Mouse (Mus musculus): Measurements from ENCODE around the gene Cipc. TPM values are rescaled to one million over a fixed set of nuclear protein-coding genes. Genes with fewer than 3 reads are reported as not detected.

Gene Cipc
- total RNA-seq, 2 experiments from 2014 or later = 59.9 to 61.9 TPM

DNA sequence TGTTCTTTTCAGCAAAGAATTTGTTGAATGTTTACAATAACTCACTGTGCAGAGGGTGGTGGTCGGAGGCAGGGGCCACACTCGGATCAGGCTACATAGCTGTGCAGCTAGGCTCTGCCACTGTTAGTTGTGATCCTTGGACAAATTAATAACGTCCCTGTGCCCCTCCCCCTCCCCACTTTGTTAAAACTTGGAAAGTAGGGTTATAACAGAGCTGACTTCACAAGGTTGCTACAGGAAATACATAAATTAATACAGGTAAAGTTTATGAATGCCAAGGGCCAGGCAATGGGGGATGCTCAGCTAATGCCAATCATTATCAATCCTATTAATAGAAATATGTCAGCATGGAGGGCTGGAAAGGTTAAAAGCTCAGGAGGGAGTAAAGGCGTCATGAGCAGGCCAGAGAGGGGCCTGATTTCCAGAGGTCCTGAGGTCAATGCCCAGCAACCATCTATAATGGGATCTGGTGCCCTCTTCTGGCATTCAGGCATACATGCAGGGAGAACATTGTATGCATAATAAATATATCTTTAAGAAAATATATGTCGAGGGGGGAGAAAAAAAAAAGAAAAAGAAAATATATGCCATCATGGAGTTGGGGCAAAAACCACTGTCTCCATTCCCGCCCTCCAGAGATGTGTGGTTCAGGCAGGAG, 29.8 kb downstream of the Cipc start:
- intact Hi-C loops (cut with DNase I) = no loop called here
- DNase-seq (ENCODE audit: extremely low spot score in 1 of 2, low spot score in 2 of 2) = no peak

DNA sequence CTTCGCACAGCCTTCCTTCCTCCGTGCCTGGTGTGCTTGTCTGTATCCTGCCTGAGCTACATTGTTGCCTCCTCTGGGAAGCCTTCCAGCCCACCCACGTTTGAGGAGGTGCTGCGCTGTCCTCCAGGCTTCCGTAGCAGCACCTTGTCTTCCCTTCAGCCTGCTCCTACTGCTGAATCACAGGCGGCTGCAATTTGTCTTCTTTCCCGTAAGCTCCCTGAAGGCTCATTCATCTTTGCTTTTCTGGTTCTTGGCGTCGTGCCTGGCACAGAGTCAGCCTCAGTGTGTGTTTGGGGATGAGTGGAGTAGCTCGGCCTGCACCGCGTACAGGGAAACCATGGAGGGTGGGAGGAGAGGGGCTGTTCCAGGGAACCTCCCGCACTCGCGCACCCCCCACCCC, 31.0 kb downstream of the Cipc start:
- intact Hi-C loops (cut with DNase I) = no loop called here
- no peak for DNase-seq (ENCODE audit: extremely low spot score in 1 of 2, low spot score in 2 of 2)

DNA sequence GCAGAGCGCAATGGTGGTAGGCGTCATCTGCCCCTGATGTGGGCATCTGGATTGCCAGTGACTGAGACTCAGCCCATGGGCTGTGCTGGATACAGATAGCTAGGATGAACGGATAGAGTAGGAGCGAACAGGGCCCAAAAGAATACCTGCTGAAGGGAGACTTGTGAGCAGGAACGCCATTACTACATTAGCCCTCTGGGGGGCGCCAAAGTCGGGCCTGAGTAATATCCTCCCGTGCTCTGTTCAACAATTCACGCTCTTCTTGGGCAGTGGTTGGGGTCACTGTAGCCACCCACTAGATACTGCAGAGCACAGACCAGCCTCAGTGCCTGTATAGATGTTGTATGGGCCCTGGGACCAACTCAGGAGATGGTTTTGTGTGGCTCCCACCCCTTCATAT, 34.3 kb downstream of the Cipc start:
- DNase-seq (ENCODE audit: extremely low spot score in 1 of 2, low spot score in 2 of 2) = no peak
- intact Hi-C loops (cut with DNase I) = no loop called here

DNA sequence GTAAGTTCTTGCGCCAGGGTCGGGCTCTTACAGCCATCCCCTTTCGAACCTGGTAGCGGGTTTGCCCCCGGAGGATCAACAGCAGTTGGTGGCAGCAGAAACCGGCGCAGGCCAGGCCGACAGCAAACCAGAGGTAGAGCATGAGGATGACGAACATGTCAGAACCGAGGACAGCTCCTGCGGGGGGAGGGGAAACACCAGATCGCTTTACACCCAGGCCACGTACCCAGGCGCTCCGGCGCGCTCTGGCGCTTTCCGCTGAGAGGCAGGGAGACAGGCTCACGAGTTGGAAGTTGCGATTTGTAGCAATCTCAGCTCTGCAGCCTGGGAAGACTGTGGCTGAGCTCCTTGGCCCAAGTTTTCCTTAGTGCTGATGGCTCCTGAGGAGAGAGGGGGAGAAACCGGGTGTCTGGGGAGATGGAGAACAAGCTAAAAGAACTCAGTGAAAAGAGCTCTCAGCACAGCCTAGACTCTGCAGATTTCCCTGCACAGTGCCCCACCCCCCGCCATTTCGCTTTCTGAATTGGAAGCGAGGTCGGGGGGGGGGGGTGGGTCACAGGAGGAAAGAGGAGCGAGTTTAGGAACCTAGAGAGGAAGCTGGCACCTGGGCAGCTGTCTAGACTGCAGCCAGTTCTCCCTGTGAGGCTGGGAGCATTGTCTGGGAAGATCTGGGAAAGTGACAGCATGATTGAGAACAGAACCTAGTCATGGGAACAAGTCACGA, 36.8 kb downstream of the Cipc start:
- peak in 1 of 2 experiments; percentile 79 for DNase-seq (ENCODE audit: extremely low spot score in 1 of 2, low spot score in 2 of 2)
- intact Hi-C loops (cut with DNase I) = no loop called here

DNA sequence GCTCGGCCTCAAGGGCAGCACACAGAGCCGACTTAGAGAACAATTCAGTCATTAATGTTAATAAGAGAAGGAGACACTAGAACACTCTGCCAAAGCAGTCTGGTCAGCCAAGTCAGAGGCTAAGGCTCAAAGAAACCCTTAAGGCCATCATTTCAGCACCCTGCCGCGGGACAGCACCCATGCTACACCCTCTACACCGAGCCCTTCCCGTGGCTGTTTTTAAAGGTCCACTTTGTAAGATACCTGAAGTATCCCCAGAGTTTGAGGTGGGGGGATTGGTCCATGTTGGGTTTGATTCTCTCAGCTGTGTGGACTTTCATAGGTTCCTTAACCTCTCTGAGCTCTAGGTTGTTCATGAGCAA, 37.3 kb downstream of the Cipc start:
- intact Hi-C loops (cut with DNase I) = no loop called here

DNA sequence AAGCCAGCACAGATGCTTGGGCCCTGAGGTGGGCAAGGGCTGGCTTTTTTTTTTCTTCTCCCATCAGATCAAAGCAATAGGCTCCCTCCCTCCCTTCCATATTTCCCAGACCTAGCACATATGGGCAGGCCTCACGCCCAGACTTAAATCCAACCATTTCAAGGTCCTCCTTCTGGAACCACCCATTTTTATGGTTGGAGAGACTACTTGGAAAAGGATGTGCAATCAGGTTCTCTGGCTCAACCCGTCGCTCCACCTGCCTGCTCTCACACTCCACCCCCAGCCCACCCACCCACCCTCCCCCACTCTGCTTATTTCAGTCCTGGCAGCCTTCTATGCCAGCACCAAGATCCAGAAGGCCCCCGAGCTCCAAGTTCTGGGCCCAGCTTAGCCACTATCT, 39.7 kb downstream of the Cipc start:
- no peak for DNase-seq (ENCODE audit: extremely low spot score in 1 of 2, low spot score in 2 of 2)

More for the DNA sequence above, 37.3 kb downstream of the Cipc start:
- no peak for DNase-seq (ENCODE audit: extremely low spot score in 1 of 2, low spot score in 2 of 2)

DNA sequence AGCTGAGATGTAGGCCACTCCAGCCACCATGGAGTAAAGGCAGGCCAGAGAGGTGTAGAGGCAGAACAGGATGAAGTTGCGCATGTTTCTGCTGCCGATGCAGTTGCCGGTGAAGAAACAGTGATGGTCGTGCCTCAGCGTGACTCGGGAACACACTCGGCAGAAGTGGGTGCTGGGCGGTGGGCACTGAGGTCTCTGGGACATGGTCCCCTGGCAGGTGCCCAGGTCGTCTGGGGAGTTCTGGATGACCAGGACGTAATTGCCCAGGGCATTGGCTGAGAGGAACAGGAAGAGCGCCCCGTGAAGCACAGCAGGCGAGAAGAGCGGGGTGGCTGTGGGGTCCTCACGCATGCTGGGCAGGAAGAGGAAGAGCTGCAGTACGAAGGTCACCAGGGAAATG, 41.4 kb downstream of the Cipc start:
- DNase-seq (ENCODE audit: extremely low spot score in 1 of 2, low spot score in 2 of 2) = peak in 1 of 2 experiments; percentile 56
- intact Hi-C loops (cut with DNase I) = no loop called here

More for the DNA sequence above, 39.7 kb downstream of the Cipc start:
- intact Hi-C loops (cut with DNase I) = no loop called here

DNA sequence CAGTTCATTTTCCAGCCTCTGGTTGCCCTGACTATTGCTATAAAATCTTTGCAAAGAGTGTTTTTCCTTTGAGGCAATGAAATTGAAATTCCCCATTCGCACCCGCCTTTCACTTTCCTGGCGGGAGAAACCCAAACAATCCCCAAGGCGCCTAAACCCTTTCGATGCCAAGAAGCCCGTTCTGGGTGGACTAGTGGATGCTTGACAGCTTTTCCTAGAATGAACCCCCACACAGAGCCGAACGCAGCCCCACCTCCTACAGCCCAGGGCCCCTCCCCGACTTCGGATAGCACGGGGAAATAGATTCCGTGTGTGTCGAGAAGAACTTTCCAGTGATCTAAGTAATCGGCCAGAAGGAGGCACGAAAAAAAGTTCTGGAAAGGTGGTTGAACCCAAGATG, 42.5 kb downstream of the Cipc start:
- peak in 1 of 2 experiments; percentile 39 for DNase-seq (ENCODE audit: extremely low spot score in 1 of 2, low spot score in 2 of 2)
- intact Hi-C loops (cut with DNase I) = no loop called here

DNA sequence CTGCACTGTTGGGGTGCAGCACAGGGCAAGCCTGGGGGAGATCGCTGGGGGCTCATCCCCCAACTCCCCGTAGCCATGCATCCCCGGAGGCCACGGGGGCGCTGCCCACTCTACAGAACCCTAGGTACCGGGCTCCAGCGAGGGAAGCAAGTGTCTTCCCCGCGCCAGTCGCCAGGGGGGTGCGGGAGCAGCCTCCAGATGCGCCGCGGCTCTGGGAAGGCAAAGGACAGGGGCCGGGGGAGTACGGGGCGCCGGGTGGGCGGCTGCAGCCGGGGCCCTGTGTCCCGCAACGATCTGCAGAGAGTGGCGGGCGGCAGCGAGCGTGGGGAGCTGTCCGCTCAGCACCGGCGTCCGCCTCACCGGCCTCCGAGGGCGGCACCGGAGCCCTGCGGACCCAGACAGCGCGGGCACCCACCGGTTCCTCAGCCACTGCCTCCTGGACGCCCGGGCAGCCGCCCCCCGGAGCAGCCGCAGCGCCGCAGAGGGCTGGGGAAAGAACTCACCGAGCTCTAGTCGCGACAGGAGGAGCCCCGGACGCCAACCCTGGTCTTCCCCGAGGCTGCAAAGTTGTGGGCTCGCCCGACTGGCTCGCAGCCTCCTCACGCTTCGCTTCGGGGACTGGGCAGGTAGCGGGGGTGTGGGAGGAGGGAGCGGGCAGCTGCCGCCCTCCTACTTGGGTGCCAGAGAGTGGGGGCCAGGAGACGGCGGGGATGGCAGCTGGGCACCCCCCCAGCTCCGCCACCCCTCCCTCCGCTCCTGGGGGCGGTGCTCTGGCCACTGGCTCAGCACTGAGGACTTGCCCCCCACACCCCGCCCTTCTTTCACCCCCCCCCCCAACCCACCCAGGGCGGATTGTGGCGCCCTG, 43.3 kb downstream of the Cipc start, which contains the start of gene Zdhhc22:
TSS of gene Zdhhc22 (minus strand) at position 541 of the 865 bp plus-strand sequence.
- intact Hi-C loops (cut with DNase I) = no loop called here
- DNase-seq (ENCODE audit: extremely low spot score in 1 of 2, low spot score in 2 of 2) = peak in 1 of 2 experiments; percentile 71

DNA sequence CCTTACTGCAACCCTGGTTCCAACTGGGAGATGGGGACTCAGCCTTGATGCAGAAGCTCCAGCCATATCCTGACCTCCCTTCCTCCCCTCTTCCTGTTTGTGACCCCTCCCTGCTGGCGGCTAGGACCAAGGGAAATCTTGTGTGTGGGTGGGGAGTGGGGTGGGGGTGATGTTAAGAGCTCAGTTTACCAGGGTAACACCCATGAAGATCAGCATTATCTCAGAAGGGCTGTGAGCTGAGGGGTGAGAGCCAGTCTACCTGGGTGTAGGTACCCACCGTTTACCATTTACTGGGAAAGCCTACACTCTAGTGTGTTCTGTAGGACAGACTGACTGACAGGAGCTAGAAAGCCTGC, 43.9 kb downstream of the Cipc start:
- DNase-seq (ENCODE audit: extremely low spot score in 1 of 2, low spot score in 2 of 2) = no peak
- intact Hi-C loops (cut with DNase I) = no loop called here

DNA sequence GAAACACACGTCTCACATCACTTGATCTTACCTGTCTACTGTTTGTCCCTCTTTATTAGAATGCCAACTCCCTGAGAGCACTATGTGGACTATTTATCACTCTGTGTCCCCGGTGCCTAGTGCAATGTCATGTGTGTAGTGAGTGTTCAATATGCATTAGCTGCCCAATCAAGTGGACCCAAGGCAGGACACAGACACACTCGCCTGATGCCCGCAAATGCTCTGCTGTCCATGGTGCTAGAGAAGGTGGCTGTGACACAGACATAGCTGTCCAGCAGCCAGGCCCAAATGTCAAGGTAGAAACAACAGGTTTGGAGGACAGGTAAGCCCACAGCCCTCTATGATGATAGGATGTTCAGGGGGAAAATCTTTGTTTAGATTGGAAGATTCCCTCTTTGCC, 47.3 kb downstream of the Cipc start:
- intact Hi-C loops (cut with DNase I) = no loop called here
- DNase-seq (ENCODE audit: extremely low spot score in 1 of 2, low spot score in 2 of 2) = peak in 1 of 2 experiments; percentile 11

DNA sequence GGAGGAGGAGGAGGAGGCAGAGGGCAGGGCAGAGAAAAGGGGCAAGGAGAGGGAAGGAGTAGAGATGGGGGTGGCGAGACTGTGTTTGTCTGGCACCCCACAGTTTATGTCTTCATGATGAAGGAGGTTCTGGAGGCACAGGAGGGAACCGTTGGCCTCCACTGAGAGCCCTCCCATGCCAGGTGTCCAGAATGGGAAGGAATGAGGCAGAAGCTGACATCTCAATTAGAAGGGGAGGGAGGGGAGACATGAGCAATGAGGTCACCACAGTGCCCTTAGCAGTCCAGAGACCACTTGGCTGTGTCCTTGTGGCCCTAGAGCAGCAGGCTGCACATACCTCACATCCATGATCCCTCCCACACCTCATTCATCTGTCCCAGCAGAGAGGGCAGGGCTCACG, 47.9 kb downstream of the Cipc start:
- DNase-seq (ENCODE audit: extremely low spot score in 1 of 2, low spot score in 2 of 2) = peak in 1 of 2 experiments; percentile 19
- intact Hi-C loops (cut with DNase I) = no loop called here

DNA sequence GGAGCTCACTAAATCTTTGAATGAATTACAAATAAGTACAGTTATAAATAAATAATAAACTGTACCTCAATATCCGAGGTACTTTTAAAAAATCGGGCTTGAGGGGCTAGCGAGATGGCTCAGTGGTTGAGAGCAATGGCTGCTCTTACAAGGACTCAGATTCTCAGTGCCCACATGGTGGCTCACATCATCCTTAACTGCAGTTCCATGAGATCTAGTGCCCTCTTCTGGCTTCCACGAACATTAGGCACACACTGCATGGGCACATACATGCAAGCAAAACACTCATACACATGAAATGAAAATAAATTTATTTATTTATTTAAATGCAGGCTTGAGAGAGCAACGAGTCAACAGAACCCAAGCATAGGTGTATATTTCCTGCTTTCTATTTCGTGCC, 49.1 kb downstream of the Cipc start:
- DNase-seq (ENCODE audit: extremely low spot score in 1 of 2, low spot score in 2 of 2) = peak in 1 of 2 experiments; percentile 12
- intact Hi-C loops (cut with DNase I) = no loop called here

DNA sequence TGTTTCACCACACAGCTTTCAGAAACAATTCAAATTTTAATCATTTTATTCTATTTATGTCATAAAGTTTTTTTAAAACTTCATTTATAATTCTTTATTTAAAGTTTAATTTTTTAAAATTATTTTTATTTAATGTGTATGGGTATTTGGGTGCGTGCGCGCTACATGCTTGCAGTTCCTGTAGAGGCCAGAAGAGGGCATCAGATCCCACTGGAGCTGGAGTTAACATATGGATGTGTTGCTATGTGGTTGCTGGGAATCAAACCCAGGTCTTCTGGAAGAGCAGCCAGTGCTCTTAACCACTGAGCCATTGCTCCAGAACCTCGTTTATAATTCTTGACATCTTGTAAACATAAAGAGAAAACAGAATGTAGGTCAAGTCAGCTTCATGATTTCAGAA, 51.9 kb downstream of the Cipc start:
- intact Hi-C loops (cut with DNase I) = no loop called here
- DNase-seq (ENCODE audit: extremely low spot score in 1 of 2, low spot score in 2 of 2) = peak in 1 of 2 experiments; percentile 13

DNA sequence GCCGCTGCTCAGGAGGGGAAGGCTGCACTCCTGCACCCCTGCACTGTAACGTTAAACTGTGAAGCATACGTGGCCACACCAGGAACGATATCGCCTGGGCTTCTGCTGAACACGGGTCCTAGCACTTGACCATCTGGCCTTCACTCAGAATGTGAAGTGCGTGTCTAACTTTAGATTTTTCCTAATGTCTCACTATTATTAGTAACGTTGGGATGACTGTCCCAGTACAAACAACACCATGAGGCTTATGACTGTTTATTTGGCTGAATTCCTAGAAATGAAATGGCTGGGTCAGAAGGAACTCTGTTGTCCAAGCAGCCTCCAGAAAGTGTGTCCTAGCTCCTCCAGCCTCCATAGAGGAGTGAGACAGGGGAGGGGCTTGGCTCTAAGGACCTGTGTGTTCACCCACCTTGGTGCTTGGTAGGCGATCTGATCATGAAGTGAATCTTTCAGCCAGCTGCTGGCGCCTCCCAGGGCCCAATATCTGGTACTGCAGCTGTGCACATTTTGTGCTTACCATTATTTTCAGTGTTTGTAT, 52.5 kb downstream of the Cipc start:
- peak in 1 of 2 experiments; percentile 20 for DNase-seq (ENCODE audit: extremely low spot score in 1 of 2, low spot score in 2 of 2)
- intact Hi-C loops (cut with DNase I) = no loop called here

DNA sequence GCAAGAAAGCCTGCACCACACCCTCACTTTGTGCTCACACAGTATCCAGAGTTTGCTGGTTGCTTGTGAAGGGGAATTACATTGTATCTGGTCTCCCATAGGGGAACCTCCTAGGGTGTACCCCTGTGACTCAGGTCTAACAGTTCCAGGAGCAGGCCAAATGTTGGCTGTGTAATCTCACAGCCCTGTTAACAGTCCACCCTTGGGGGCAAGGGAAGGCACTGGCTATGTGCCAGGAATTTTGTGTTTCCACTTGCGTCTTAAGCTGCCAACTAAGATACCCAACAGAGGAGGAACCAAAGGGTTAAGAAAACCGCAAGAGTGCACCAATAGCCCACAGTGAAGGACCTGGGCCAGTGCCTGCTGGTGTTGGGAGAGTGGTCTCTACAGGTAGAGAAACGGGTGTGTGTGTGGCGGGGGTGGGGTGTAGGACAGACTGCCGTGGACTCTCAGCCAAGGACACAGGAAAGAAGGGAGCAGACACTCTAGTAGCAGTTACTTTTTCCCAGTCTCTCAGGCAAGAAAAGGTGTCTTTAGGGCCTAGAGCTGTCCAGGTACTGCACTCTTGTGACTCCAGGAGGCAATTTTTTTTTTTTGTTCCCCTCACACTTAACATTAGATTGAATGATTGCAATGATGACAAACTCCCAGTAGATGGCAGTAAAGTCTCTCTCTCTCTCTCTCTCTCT, 53.5 kb downstream of the Cipc start:
- intact Hi-C loops (cut with DNase I) = loop anchor here (2.0 kb wide), 1 partner anchor 53 kb away; no protein-coding TSS in a partner anchor
- DNase-seq (ENCODE audit: extremely low spot score in 1 of 2, low spot score in 2 of 2) = no peak

DNA sequence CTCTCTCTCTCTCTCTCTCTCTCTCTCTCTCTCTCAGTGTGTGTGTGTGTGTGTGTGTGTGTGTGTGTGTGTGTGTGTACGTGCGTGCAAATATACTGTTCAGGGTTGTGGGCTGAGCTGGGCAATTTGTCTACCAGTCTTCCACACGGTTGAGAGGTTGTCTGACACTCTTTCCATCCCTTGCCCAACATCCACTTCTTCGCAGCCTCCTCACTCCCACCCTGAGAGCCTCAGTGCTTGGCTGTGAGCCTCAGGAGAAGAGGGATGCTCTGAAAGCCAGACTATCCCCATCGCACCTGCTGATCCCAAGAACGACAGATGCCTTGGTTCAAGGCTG, 54.0 kb downstream of the Cipc start:
- intact Hi-C loops (cut with DNase I) = loop anchor here (2.0 kb wide), 1 partner anchor 52 kb away; no protein-coding TSS in a partner anchor
- DNase-seq (ENCODE audit: extremely low spot score in 1 of 2, low spot score in 2 of 2) = no peak

DNA sequence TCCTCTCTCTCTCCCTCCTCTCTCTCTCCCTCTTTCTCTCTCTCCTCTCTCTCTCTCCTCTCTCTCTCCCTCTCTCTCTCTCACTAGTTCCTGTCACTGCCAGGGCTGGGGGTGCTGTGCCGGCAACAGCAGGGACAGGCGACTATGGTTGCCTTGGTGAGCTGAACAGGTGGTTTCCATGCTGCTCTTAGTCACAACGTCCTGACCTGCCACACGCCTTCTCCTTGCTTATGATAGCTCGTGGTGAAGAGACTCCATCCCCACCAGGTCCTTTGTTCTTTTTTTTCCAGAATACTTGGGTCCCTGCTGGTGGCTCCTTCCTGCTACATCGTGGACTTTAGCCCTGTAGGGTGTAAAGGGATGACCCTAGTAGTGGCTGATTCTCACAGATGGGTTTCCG, 55.4 kb downstream of the Cipc start:
- intact Hi-C loops (cut with DNase I) = no loop called here
- DNase-seq (ENCODE audit: extremely low spot score in 1 of 2, low spot score in 2 of 2) = no peak

DNA sequence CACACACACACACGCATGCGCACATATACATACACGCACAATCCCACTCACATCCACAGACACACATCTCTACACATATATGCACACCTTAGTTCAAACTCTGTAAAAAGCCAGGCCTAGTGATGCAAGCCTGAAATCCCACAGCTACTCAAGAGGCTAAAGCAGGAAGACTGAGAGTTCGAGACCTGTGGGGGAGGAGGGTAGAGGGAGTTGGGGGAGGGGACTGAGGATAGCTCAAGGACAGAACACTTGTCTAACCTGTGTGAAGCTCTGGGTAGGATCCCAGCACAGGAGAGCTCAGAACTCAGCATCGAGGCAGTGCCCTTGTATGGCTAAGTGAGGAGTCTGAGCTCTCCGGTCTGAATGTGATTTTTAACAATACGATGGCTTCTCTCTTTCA, 56.0 kb downstream of the Cipc start:
- no peak for DNase-seq (ENCODE audit: extremely low spot score in 1 of 2, low spot score in 2 of 2)
- intact Hi-C loops (cut with DNase I) = no loop called here

Data from left cerebral cortex, postnatal 10 days (tissue).